Mouse (Mus musculus): ENCODE data around the gene Pagr1b. TPM values are rescaled to one million over a fixed set of nuclear protein-coding genes. Genes with fewer than 3 reads are reported as not detected.

Gene Pagr1b
- polyA plus RNA-seq (2014; fragmentation: Nextera tagmentation; extraction: Ambion mirVana): not detected in 2 replicates

- Histone ChIP-seq H3K27ac (ENCODE audit: low read depth, low read length) (peak within 1 kb of the TSS; percentile 93), H3K36me3 (ENCODE audit: control insufficient read depth, insufficient read depth, low read length) (0 out of 2 replicates have a peak, but pooled peaks cover 4% of the 10 kb centered on the region), H3K4me2 (peak within 1 kb of the TSS; percentile 94), H3K27me3 (ENCODE audit: control insufficient read depth, insufficient read depth, low read length) (no peaks in the 10 kb centered on the region), H3K4me1 (ENCODE audit: control insufficient read depth, insufficient read depth, low read length) (peaks cover 29% of the 10 kb centered on the region), H3K9ac (ENCODE audit: low read length) (peak within 1 kb of the TSS; percentile 85), H3K9me3 (ENCODE audit: control insufficient read depth, low read length) (no peaks in the 10 kb centered on the region), H3K4me3 (ENCODE audit: low read depth, low read length) (peak within 1 kb of the TSS; percentile 80)
- ATAC-seq (ENCODE audit: low FRiP score): no peak
- no peak for DNase-seq (ENCODE audit: low spot score, missing footprints)
Measured at GRCm38 (mm10) chr7:127016481-127016485, at the start of gene Pagr1b. Gene Pagr1b (minus strand): TSS chr7:127016484.

DNA sequence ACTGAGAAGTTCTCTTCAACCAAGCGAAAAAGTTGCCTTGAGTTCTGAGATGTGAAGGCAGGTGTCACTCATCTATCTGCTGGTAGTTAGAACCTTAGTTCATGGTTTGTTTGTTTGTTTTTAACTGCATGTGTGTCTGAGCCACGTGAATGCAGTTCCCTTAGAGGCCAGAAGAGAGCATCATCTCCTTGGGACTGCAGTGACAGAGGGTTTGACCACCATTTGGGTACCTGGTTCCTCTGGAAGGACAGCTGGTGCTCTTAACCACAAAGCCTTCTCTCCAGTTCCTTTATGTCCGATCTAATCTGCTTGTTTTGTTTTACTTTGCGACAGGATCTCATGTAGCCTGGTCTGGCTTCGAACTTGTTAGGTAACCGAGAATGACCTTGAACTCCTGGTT is 49.3 kb upstream of the Pagr1b start:
- no peaks in the 10 kb centered on the region for H3K36me3 ChIP-seq (ENCODE audit: control insufficient read depth, insufficient read depth, low read length)
- H3K9me3 ChIP-seq (ENCODE audit: control insufficient read depth, low read length): no peaks in the 10 kb centered on the region
- H3K27ac ChIP-seq (ENCODE audit: low read depth, low read length): no peak overlapping the region
- H3K27me3 ChIP-seq (ENCODE audit: control insufficient read depth, insufficient read depth, low read length): no peaks in the 10 kb centered on the region
- ATAC-seq (ENCODE audit: low FRiP score) (no peak), DNase-seq (ENCODE audit: low spot score, missing footprints) (no peak)
- H3K4me2 ChIP-seq: no peak overlapping the region
- no peak overlapping the region for H3K4me3 ChIP-seq (ENCODE audit: low read depth, low read length)
- no peak overlapping the region for H3K9ac ChIP-seq (ENCODE audit: low read length)
- no peaks in the 10 kb centered on the region for H3K4me1 ChIP-seq (ENCODE audit: control insufficient read depth, insufficient read depth, low read length)
- 90% methylated on average over 6 of the region's 6 CpGs for WGBS

DNA sequence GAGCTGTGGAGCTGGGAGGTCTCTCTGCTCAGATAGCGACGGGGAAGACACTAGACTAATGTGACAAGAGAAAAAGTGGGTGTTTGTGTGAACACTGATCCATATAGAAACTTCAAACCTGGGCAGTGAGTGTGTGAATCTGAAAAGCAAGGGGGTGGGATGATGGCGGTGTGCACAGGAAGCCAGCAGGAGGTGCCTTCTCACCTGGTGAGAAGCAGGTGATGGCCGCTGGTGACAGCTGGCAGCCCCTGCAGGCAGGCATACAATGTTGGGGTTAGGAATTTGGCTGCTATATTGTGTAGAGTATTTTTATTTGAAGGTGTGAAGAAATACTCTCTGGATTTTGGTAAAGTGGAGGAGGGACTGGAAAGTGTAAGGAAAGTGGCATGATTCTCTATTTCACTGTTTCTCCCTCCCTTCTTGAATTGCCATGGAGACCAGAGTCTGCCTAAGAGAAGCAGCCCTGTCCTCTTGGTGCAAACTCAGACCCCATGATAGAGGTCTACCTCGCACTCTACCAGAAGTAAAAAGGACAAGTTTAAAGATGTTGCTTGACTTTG is 38.8 kb upstream of the Pagr1b start:
- Histone ChIP-seq H3K9me3 (ENCODE audit: control insufficient read depth, low read length) (no peaks in the 10 kb centered on the region), H3K4me3 (ENCODE audit: low read depth, low read length) (no peak overlapping the region), H3K27ac (ENCODE audit: low read depth, low read length) (no peak overlapping the region), H3K4me1 (ENCODE audit: control insufficient read depth, insufficient read depth, low read length) (no peaks in the 10 kb centered on the region), H3K9ac (ENCODE audit: low read length) (no peak overlapping the region), H3K36me3 (ENCODE audit: control insufficient read depth, insufficient read depth, low read length) (no peaks in the 10 kb centered on the region), H3K4me2 (no peak overlapping the region), H3K27me3 (ENCODE audit: control insufficient read depth, insufficient read depth, low read length) (no peaks in the 10 kb centered on the region)
- WGBS: 77% methylated on average over 5 of the region's 5 CpGs
- ATAC-seq (ENCODE audit: low FRiP score) (no peak), DNase-seq (ENCODE audit: low spot score, missing footprints) (no peak)

- peak within 1 kb of the TSS; percentile 95 for H3K4me3 ChIP-seq (ENCODE audit: low read depth, low read length)
- peaks cover 11% of the 10 kb centered on the region for H3K4me1 ChIP-seq (ENCODE audit: control insufficient read depth, insufficient read depth, low read length)
- ATAC-seq (ENCODE audit: low FRiP score): peak; percentile 82
- H3K4me2 ChIP-seq: peak within 1 kb of the TSS; percentile 84
- no peaks in the 10 kb centered on the region for H3K9me3 ChIP-seq (ENCODE audit: control insufficient read depth, low read length)
- peak; percentile 98 for DNase-seq (ENCODE audit: low spot score, missing footprints)
- peak within 1 kb of the TSS; percentile 93 for H3K9ac ChIP-seq (ENCODE audit: low read length)
- H3K27me3 ChIP-seq (ENCODE audit: control insufficient read depth, insufficient read depth, low read length): no peaks in the 10 kb centered on the region
- H3K27ac ChIP-seq (ENCODE audit: low read depth, low read length): no peak within 1 kb of the TSS; the same call in 1 of the 2 replicates
- no peaks in the 10 kb centered on the region; the same call in 1 of the 2 replicates for H3K36me3 ChIP-seq (ENCODE audit: control insufficient read depth, insufficient read depth, low read length)
- WGBS: under 1% methylated on average over 53 of the region's 53 CpGs
Measured at GRCm38 (mm10) chr7:127041851-127042672, 25.8 kb upstream of the Pagr1b start, which contains the start of gene Kif22. Gene Kif22 (minus strand): TSS chr7:127042471.

DNA sequence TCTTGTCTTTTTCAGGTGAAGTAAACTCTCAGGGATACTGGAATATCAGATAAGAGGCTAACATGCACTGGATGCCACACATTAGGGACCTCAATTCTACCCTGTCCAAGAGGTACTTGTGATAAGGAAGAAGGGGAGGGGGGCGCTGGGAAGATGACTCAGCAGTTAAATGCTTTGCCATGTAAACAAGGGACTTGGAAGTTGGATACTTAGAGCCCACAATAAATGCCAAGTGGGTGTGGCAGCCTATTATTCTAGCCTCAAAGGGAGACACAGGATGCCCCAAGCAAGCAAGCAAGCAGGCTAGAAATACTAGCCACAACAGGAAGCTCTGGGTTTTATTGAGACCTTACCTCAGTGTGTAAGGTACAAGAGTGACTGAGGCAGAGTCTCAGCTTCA is 15.0 kb upstream of the Pagr1b start:
- Histone ChIP-seq H3K27ac (ENCODE audit: low read depth, low read length) (no peak overlapping the region), H3K4me3 (ENCODE audit: low read depth, low read length) (no peak overlapping the region), H3K27me3 (ENCODE audit: control insufficient read depth, insufficient read depth, low read length) (no peaks in the 10 kb centered on the region), H3K36me3 (ENCODE audit: control insufficient read depth, insufficient read depth, low read length) (peaks cover 25% of the 10 kb centered on the region), H3K4me1 (ENCODE audit: control insufficient read depth, insufficient read depth, low read length) (peaks cover 6% of the 10 kb centered on the region), H3K4me2 (no peak overlapping the region), H3K9ac (ENCODE audit: low read length) (no peak overlapping the region), H3K9me3 (ENCODE audit: control insufficient read depth, low read length) (no peaks in the 10 kb centered on the region)
- 86% methylated on average over 1 of the region's 1 CpGs for WGBS
- DNase-seq (ENCODE audit: low spot score, missing footprints) (no peak), ATAC-seq (ENCODE audit: low FRiP score) (no peak)

DNA sequence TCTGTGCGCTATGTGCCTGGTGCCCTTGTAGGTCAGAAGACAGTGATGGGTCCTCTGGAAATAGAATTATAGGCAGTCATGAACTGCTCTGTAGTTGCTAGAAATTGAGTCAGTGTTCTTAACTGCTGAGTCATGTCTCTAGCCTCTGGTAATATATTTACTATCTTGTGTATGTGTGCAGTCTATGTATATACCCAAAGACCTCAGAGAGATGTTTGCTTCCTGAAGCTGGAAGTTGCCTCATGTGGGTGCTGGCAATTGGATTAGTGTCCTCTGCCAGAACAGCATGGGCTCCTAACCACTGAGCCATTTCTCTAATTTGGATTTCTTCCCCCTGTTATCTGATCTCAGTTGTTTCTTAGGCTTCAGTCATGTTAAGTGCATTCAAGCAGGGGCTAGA is 13.9 kb upstream of the Pagr1b start:
- ATAC-seq (ENCODE audit: low FRiP score) (no peak), DNase-seq (ENCODE audit: low spot score, missing footprints) (no peak)
- H3K4me2 ChIP-seq: no peak overlapping the region
- no peak overlapping the region for H3K27ac ChIP-seq (ENCODE audit: low read depth, low read length)
- no peak overlapping the region for H3K4me3 ChIP-seq (ENCODE audit: low read depth, low read length)
- WGBS: 97% methylated on average over 1 of the region's 1 CpGs
- H3K9ac ChIP-seq (ENCODE audit: low read length): no peak overlapping the region
- H3K4me1 ChIP-seq (ENCODE audit: control insufficient read depth, insufficient read depth, low read length): peaks cover 6% of the 10 kb centered on the region
- peaks cover 25% of the 10 kb centered on the region for H3K36me3 ChIP-seq (ENCODE audit: control insufficient read depth, insufficient read depth, low read length)
- no peaks in the 10 kb centered on the region for H3K27me3 ChIP-seq (ENCODE audit: control insufficient read depth, insufficient read depth, low read length)
- no peaks in the 10 kb centered on the region for H3K9me3 ChIP-seq (ENCODE audit: control insufficient read depth, low read length)

DNA sequence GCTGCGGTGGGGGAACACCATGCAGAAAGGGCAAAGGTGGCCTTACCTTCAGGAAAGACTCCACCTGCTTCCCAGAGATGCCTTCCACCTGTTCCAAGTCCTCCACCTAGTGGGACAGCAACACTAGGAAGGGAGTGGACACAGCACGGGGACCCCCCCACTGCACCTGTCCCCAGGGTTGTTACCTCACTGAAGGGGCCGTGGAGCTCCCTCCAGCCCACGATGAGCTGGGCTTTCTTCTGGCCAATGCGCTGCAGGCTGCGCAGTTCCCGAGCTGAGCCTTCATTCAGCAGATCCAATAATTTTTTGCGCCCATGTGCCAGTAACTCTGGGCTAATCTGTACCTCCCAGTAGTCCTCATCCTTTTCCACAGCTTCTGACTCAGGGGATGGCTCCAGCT is 11.6 kb upstream of the Pagr1b start:
- H3K27ac ChIP-seq (ENCODE audit: low read depth, low read length): peak overlapping the region; percentile 97
- H3K36me3 ChIP-seq (ENCODE audit: control insufficient read depth, insufficient read depth, low read length): peaks cover 24% of the 10 kb centered on the region
- DNase-seq (ENCODE audit: low spot score, missing footprints): no peak
- H3K4me3 ChIP-seq (ENCODE audit: low read depth, low read length): peak overlapping the region; percentile 99
- ATAC-seq (ENCODE audit: low FRiP score): peak; percentile 5; the same call in 1 of the 2 replicates
- H3K27me3 ChIP-seq (ENCODE audit: control insufficient read depth, insufficient read depth, low read length): no peaks in the 10 kb centered on the region
- WGBS: 71% methylated on average over 8 of the region's 8 CpGs
- H3K4me1 ChIP-seq (ENCODE audit: control insufficient read depth, insufficient read depth, low read length): peaks cover 28% of the 10 kb centered on the region
- H3K4me2 ChIP-seq: peak overlapping the region; percentile 60
- H3K9me3 ChIP-seq (ENCODE audit: control insufficient read depth, low read length): no peaks in the 10 kb centered on the region
- peak overlapping the region; percentile 60 for H3K9ac ChIP-seq (ENCODE audit: low read length)

- Histone ChIP-seq H3K4me3 (ENCODE audit: low read depth, low read length) (peak within 1 kb of the TSS; percentile 99), H3K27ac (ENCODE audit: low read depth, low read length) (peak within 1 kb of the TSS; percentile 97), H3K9me3 (ENCODE audit: control insufficient read depth, low read length) (no peaks in the 10 kb centered on the region), H3K4me1 (ENCODE audit: control insufficient read depth, insufficient read depth, low read length) (peaks cover 36% of the 10 kb centered on the region), H3K36me3 (ENCODE audit: control insufficient read depth, insufficient read depth, low read length) (peaks cover 26% of the 10 kb centered on the region), H3K4me2 (peak within 1 kb of the TSS; percentile 99), H3K27me3 (ENCODE audit: control insufficient read depth, insufficient read depth, low read length) (no peaks in the 10 kb centered on the region), H3K9ac (ENCODE audit: low read length) (peak within 1 kb of the TSS; percentile 100)
- ATAC-seq (ENCODE audit: low FRiP score) (peak; percentile 93), DNase-seq (ENCODE audit: low spot score, missing footprints) (peak; percentile 100)
- WGBS: under 1% methylated on average over 49 of the region's 63 CpGs
Measured at GRCm38 (mm10) chr7:127026984-127027726, 10.9 kb upstream of the Pagr1b start, which contains the start of gene Maz. Gene Maz (minus strand): TSS chr7:127027037.

DNA sequence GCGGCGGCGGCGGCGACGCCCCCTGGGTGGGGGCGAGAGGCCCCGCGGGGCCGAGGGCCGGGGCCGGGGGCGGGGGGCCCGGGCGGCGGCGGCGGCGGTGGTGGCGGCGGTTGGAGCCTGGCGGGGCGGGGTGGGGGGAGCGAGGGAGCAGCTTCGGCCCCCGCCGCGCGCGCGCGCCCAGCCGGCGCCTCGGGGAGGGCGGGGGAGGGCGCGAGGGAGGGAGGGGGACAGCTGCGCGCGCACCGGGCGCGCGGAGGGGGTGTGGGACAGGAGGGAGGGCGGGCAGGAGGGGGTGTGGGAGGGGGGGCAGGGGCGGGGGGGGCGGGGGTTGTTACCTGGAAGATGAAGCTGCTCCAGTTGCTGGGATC is 10.3 kb upstream of the Pagr1b start:
- no peaks in the 10 kb centered on the region for H3K27me3 ChIP-seq (ENCODE audit: control insufficient read depth, insufficient read depth, low read length)
- no peak; the same call in 1 of the 2 replicates for ATAC-seq (ENCODE audit: low FRiP score)
- peak; percentile 99 for DNase-seq (ENCODE audit: low spot score, missing footprints)
- H3K4me2 ChIP-seq: peak overlapping the region; percentile 99
- H3K36me3 ChIP-seq (ENCODE audit: control insufficient read depth, insufficient read depth, low read length): peaks cover 25% of the 10 kb centered on the region
- peak overlapping the region; percentile 99 for H3K4me3 ChIP-seq (ENCODE audit: low read depth, low read length)
- H3K9me3 ChIP-seq (ENCODE audit: control insufficient read depth, low read length): no peaks in the 10 kb centered on the region
- H3K9ac ChIP-seq (ENCODE audit: low read length): peak overlapping the region; percentile 100
- peak overlapping the region; percentile 97 for H3K27ac ChIP-seq (ENCODE audit: low read depth, low read length)
- no CpG with 5 or more reads among the region's 48 CpGs for WGBS
- peaks cover 41% of the 10 kb centered on the region for H3K4me1 ChIP-seq (ENCODE audit: control insufficient read depth, insufficient read depth, low read length)
